Mouse (Mus musculus) neural tube, embryonic 15.5 days (tissue): ENCODE results near the gene Tbx5. TPM values are rescaled to one million over a fixed set of nuclear protein-coding genes. Genes with fewer than 3 reads are reported as not detected.

ENCODE experiments used
- ATAC-seq: fragments of 200-750 bp; cut with Nextera tagmentation; 2 replicates; pipeline ENCODE4 v1.8.0; 2017; ENCODE audit warnings: mild to moderate bottlenecking, moderate TSS enrichment, moderate library complexity; ENCODE audit not compliant: low FRiP score
- H3K27ac ChIP-seq: fragments of 300-500 bp; sonication (generic); replicated peaks from 2 replicates; pipeline ENCODE4 v1.5.1; 2015; ENCODE audit warnings: mild to moderate bottlenecking, inconsistent platforms
- H3K27me3 ChIP-seq: fragments of 300-500 bp; sonication (generic); replicated peaks from 2 replicates; pipeline ENCODE4 v1.6.1; 2015; ENCODE audit warnings: inconsistent platforms
- H3K36me3 ChIP-seq: fragments of 300-500 bp; sonication (generic); 2 replicates; pipeline ENCODE4 v1.6.1; 2015; ENCODE audit warnings: inconsistent platforms
- H3K4me1 ChIP-seq: fragments of 300-500 bp; sonication (generic); 2 replicates; pipeline ENCODE4 v1.6.1; 2015; ENCODE audit warnings: inconsistent platforms
- H3K4me2 ChIP-seq: fragments of 300-500 bp; sonication (generic); 2 replicates; pipeline ENCODE4 v1.6.1; 2015; ENCODE audit warnings: inconsistent platforms, mild to moderate bottlenecking, moderate library complexity
- H3K4me3 ChIP-seq: fragments of 300-500 bp; sonication (generic); replicated peaks from 2 replicates; pipeline ENCODE4 v1.5.1; 2015; ENCODE audit warnings: mild to moderate bottlenecking, inconsistent platforms
- H3K9ac ChIP-seq: fragments of 300-500 bp; sonication (generic); replicated peaks from 2 replicates; pipeline ENCODE4 v1.6.1; 2015; ENCODE audit warnings: mild to moderate bottlenecking, inconsistent platforms
- H3K9me3 ChIP-seq: fragments of 300-500 bp; sonication (generic); replicated peaks from 2 replicates; pipeline ENCODE4 v1.6.1; 2016; ENCODE audit warnings: inconsistent platforms
- WGBS: fragments of 180-500 bp; shearing (Covaris S2); methylation state at CpG from one replicate; pipeline ENCODE4 v1.1.7; 2015; ENCODE audit warnings: mixed read lengths; 5-methylcytosine and 5-hydroxymethylcytosine counted together
- polyA plus RNA-seq: library from polyadenylated mRNA; unstranded; fragments of >200 nt; fragmentation: Nextera tagmentation; extraction: Ambion mirVana; gene quantifications from 2 replicates; pipeline ENCODE4 v1.2.1, GENCODE M21; 2015

The Tbx5 gene
- polyA plus RNA-seq, 1 experiment from 2014 or later = 0.10 TPM

DNA sequence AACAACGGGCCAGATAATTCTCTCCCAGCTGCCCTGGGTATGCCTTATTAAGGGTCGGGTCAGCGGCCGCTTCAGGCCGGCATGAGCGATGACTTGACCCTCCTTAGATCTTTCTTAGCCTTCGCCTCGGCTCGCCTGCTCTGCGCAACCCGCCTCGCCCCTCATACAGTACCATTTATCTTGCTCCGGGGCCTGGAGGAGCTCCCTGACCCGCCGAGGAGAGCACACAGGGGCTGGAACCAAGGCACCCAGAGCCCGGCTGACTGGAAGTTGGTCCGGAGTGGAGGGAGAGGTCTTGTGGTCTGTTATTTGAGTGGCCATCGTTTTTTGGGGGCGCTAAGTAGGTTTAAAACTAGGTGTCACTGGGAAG, 4.8 kb downstream of the Tbx5 start:
- Histone ChIP-seq H3K27me3 (peaks cover 95% of the 10 kb centered on the region), H3K36me3 (no peaks in the 10 kb centered on the region), H3K4me2 (no peak overlapping the region), H3K27ac (no peak overlapping the region), H3K9me3 (no peaks in the 10 kb centered on the region), H3K4me1 (0 out of 2 replicates have a peak, but pooled peaks cover 2% of the 10 kb centered on the region), H3K9ac (no peak overlapping the region), H3K4me3 (no peak overlapping the region)
- WGBS = 3% methylated on average over 19 of the region's 19 CpGs
- no peak for ATAC-seq

DNA sequence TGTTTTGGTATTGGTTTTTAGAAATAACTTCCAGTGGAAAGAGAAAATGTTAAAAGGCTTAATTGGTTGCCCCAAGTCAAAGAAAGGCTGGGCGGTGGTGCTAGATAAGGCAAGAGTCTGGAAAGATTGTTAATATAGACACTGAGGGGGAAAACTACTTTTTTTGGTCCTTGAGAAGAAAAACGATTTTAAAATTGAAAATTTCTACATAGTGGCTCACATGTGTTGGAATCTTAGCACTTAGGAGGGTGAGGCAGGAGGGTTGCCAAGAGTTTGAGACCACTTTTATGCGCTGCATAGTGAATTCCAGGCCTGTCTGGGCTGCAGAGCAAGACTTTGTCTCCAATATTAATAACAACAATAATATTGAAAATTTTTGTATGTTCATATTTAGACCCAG, 5.4 kb downstream of the Tbx5 start:
- Histone ChIP-seq H3K27me3 (peaks cover 96% of the 10 kb centered on the region), H3K36me3 (no peaks in the 10 kb centered on the region), H3K4me2 (no peak overlapping the region), H3K9me3 (no peaks in the 10 kb centered on the region), H3K4me1 (0 out of 2 replicates have a peak, but pooled peaks cover 2% of the 10 kb centered on the region), H3K27ac (no peak overlapping the region), H3K4me3 (no peak overlapping the region), H3K9ac (no peak overlapping the region)
- WGBS = 5% methylated on average over 3 of the region's 3 CpGs
- no peak for ATAC-seq

- Histone ChIP-seq H3K4me2 (no peak overlapping the region), H3K4me1 (0 out of 2 replicates have a peak, but pooled peaks cover 2% of the 10 kb centered on the region), H3K36me3 (no peaks in the 10 kb centered on the region), H3K27ac (no peak overlapping the region), H3K27me3 (peaks cover 96% of the 10 kb centered on the region), H3K4me3 (no peak overlapping the region), H3K9ac (no peak overlapping the region), H3K9me3 (no peaks in the 10 kb centered on the region)
- 3% methylated on average over 7 of the region's 7 CpGs for WGBS
- ATAC-seq = no peak
Observed at GRCm38 (mm10) chr5:119838441-119838840, 6.0 kb downstream of the Tbx5 start.

DNA sequence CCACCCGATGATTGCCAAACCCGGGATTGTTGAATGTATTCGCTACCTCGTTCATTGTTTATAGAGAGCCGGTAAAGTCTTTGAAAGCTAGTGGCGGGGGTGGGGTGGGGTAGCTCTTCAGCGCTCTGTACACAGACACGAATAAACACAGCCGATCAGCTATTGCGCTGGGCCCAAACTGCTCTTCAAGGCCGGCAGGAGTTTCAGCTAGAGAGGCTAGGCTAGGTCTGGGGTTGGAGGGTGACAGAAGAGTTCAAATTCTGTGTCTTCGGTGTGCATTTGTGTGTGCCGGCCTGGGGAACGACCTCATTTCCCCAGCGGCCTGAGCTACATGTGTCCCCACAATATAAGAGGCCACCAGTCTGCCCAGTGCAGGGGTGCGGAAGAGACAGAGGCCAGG, 6.7 kb downstream of the Tbx5 start:
- Histone ChIP-seq H3K4me1 (0 out of 2 replicates have a peak, but pooled peaks cover 2% of the 10 kb centered on the region), H3K27me3 (peaks cover 96% of the 10 kb centered on the region), H3K27ac (no peak overlapping the region), H3K36me3 (no peaks in the 10 kb centered on the region), H3K9me3 (no peaks in the 10 kb centered on the region), H3K4me2 (no peak overlapping the region), H3K4me3 (no peak overlapping the region), H3K9ac (no peak overlapping the region)
- WGBS = under 1% methylated on average over 16 of the region's 16 CpGs
- ATAC-seq = no peak

DNA sequence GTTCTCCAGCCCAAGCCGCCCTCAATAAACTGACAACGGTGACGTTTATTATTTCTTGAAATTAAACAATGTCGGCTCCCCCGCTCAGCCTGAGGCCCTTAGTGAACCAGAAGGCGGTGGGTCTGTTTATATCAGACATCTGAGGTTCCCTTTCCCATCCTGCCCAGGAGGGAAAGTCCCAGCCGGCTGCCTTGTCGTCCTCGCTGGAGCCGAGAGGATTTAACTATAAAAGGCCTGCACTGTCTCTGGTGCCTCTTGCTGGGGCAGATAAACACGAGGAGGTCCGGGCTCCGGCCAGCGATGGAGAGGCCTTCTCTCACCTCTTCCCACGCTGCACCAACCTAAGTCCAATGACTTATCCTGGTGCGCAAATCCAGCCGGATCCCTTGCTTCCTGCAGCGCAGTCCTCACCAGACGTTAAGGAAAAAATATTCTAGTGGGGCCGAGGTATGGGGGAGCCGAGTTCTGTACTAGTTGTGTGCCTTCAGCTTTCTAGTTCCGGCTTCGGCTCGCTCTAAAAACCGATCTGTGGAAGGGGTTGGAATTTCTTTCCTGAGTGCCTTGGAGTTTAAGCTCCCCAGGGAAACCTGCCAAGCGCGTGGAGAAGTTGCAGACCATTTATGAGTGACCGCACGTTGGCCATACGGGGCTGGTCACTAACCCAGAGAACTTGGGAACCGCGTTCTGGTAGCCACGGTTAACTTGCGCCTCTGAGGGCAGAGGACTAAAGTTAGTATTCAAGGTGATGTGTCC, 7.3 kb downstream of the Tbx5 start:
- H3K4me3 ChIP-seq = no peak overlapping the region
- H3K9ac ChIP-seq = no peak overlapping the region
- no peaks in the 10 kb centered on the region for H3K36me3 ChIP-seq
- no peaks in the 10 kb centered on the region for H3K9me3 ChIP-seq
- no peak overlapping the region for H3K4me2 ChIP-seq
- H3K27me3 ChIP-seq = peaks cover 97% of the 10 kb centered on the region
- H3K4me1 ChIP-seq = peaks cover 2% of the 10 kb centered on the region; the same call in 1 of the 2 replicates
- no peak overlapping the region for H3K27ac ChIP-seq
- WGBS = 1% methylated on average over 34 of the region's 34 CpGs
- no peak for ATAC-seq

DNA sequence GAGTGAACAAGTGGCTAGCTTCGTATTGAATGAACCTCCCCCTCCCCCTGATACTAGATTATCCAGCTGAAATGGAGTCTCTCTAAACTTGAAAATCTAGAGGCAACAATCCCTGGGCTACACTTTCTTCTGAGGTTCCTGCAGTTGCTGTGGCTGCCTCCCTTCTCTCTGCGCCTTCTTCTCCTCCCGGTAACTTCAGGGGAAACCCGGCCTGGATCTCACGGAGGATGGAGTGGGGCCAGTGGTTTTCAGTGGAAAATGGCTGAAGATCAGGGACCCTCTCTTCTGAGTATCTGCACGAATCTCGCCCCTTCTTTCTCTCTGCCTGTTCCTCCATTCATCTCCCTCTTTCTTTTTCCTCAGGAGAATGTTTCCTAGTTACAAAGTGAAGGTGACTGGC, 7.9 kb downstream of the Tbx5 start:
- no peak overlapping the region for H3K4me3 ChIP-seq
- H3K27ac ChIP-seq = no peak overlapping the region
- peaks cover 4% of the 10 kb centered on the region for H3K4me1 ChIP-seq
- H3K27me3 ChIP-seq = peaks cover 97% of the 10 kb centered on the region
- no peaks in the 10 kb centered on the region for H3K36me3 ChIP-seq
- no peaks in the 10 kb centered on the region for H3K9me3 ChIP-seq
- H3K9ac ChIP-seq = no peak overlapping the region
- 0% methylated on average over 7 of the region's 7 CpGs for WGBS
- no peak overlapping the region for H3K4me2 ChIP-seq
- no peak for ATAC-seq

GRCm38 (mm10) chr5:119841634-119842420, 9.4 kb downstream of the Tbx5 start:
- ATAC-seq = no peak
- WGBS = 1% methylated on average over 26 of the region's 26 CpGs
- H3K27me3 ChIP-seq = peaks cover 98% of the 10 kb centered on the region
- H3K9ac ChIP-seq = no peak overlapping the region
- no peaks in the 10 kb centered on the region for H3K9me3 ChIP-seq
- H3K4me2 ChIP-seq = no peak overlapping the region
- H3K27ac ChIP-seq = no peak overlapping the region
- H3K4me1 ChIP-seq = peaks cover 4% of the 10 kb centered on the region
- H3K36me3 ChIP-seq = no peaks in the 10 kb centered on the region
- no peak overlapping the region for H3K4me3 ChIP-seq

DNA sequence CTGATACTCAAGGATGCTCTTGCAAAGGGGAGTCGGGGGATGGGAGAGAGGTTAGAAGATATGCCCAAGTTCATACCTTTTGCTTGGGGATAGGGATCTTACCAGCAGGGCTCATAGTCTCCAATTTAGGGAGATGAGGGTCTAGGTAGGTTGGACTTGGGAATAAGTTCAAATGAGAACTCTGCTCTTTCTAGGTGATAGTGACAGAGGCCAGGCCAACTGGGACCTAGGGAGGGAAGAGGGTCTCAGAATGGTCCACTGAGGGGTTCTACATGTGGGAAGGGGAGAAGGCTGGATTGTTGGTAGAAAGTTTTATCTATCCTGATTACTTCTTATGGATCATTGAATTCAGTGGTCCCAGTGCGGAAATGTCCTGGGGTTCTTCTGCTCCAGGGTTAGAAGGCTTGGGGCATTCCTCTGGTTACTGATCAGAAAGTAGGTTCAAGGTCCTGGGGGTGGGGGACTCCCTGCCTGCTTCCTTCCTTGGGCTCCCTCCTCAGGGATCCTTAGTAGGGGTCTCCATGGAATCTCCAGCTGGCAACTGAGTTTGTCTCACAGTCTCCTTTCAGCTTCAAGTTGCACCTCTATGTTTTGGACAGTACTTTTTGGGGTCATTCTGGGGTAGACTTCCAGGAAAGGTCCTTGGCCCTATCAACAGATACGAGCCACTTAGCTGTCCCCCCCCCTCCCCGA, 10.4 kb downstream of the Tbx5 start:
- 4% methylated on average over 4 of the region's 4 CpGs for WGBS
- Histone ChIP-seq H3K27me3 (peaks cover 99% of the 10 kb centered on the region), H3K9ac (no peak overlapping the region), H3K4me2 (no peak overlapping the region), H3K36me3 (no peaks in the 10 kb centered on the region), H3K4me1 (peaks cover 4% of the 10 kb centered on the region), H3K27ac (no peak overlapping the region), H3K9me3 (no peaks in the 10 kb centered on the region), H3K4me3 (no peak overlapping the region)
- no peak for ATAC-seq

DNA sequence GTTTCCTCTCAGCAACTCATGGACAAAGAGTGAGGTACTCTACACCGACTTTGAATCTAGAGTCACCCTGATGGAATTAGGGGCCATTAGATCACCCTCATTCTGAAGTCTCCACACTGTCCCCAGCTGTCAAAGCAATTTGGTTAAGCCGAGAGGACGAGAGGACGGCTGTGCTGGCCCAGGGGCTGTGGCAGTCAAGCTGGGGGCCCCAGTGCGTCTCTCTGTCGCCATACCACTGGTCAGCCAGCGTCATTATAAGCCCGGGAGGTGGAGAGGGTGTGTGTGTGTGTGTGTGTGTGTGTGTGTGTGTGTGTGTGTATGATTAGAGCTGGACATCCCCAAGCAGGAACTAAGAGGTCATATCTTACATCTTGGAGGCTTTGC, 10.9 kb downstream of the Tbx5 start:
- 1% methylated on average over 8 of the region's 8 CpGs for WGBS
- no peak overlapping the region for H3K4me3 ChIP-seq
- H3K9ac ChIP-seq = no peak overlapping the region
- H3K36me3 ChIP-seq = no peaks in the 10 kb centered on the region
- no peak overlapping the region for H3K4me2 ChIP-seq
- no peak overlapping the region for H3K27ac ChIP-seq
- H3K4me1 ChIP-seq = peaks cover 4% of the 10 kb centered on the region
- H3K9me3 ChIP-seq = no peaks in the 10 kb centered on the region
- peaks cover 96% of the 10 kb centered on the region for H3K27me3 ChIP-seq
- no peak for ATAC-seq

- H3K36me3 ChIP-seq = no peaks in the 10 kb centered on the region
- no peak overlapping the region for H3K27ac ChIP-seq
- peaks cover 96% of the 10 kb centered on the region for H3K27me3 ChIP-seq
- ATAC-seq = no peak
- 0% methylated on average over 5 of the region's 5 CpGs for WGBS
- H3K9me3 ChIP-seq = no peaks in the 10 kb centered on the region
- no peak overlapping the region for H3K9ac ChIP-seq
- no peak overlapping the region for H3K4me2 ChIP-seq
- peaks cover 4% of the 10 kb centered on the region for H3K4me1 ChIP-seq
- no peak overlapping the region for H3K4me3 ChIP-seq
Observed at GRCm38 (mm10) chr5:119844366-119844765, 11.9 kb downstream of the Tbx5 start.

DNA sequence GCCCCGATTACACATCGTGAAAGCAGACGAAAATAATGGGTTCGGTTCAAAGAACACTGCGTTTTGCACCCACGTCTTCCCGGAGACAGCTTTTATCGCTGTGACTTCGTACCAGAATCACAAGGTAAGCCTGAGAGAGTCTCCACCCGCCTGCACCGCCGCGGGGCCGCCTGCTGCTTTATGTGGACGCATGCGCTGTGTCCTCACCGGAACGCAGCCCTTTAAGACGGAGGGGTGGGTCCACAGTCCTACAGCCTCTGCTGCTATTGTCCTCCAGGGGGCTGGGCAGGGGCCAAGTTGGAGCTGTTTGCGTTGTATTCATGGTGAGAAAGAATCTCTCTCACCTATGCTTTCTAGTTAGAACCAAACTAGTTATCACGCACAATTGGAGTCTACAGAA, 12.5 kb downstream of the Tbx5 start:
- H3K27me3 ChIP-seq = peaks cover 96% of the 10 kb centered on the region
- no peaks in the 10 kb centered on the region for H3K9me3 ChIP-seq
- H3K4me1 ChIP-seq = peaks cover 4% of the 10 kb centered on the region
- peak overlapping the region; percentile 48 for H3K4me2 ChIP-seq
- 1% methylated on average over 21 of the region's 21 CpGs for WGBS
- no peak overlapping the region for H3K9ac ChIP-seq
- ATAC-seq = no peak
- peak overlapping the region; percentile 19 for H3K4me3 ChIP-seq
- H3K27ac ChIP-seq = no peak overlapping the region
- no peaks in the 10 kb centered on the region for H3K36me3 ChIP-seq
